Mouse (Mus musculus) midbrain, postnatal 0 days (tissue): ENCODE data around the gene Tsc22d2. TPM values are rescaled to one million over a fixed set of nuclear protein-coding genes. Genes with fewer than 3 reads are reported as not detected.
"Not testable (repeated sequence)": the region's sequence is repeated elsewhere in the genome, so short reads cannot be mapped to it uniquely, and the experiment has no call there.

Source experiments
- ATAC-seq: fragments of 200-750 bp; cut with Nextera tagmentation; 2 replicates; pipeline ENCODE4 v1.8.0; 2017; ENCODE audit warnings: moderate number of reproducible peaks, mild to moderate bottlenecking, moderate TSS enrichment, moderate library complexity; ENCODE audit not compliant: low FRiP score
- DNase-seq: peaks from one replicate; pipeline ENCODE4 v3.0.0-alpha.2; 2015; ENCODE audit warnings: low spot score
- H3K27ac ChIP-seq: fragments of 300-500 bp; sonication (generic); 2 replicates; pipeline ENCODE4 v1.5.1; 2014; ENCODE audit warnings: low read depth, mild to moderate bottlenecking, low read length, mixed read lengths
- H3K27me3 ChIP-seq: fragments of 300-500 bp; sonication (generic); 2 replicates; pipeline ENCODE4 v1.6.1; 2014; ENCODE audit warnings: low read length, control low read depth, mixed read lengths; ENCODE audit not compliant: insufficient read depth
- H3K36me3 ChIP-seq: fragments of 300-500 bp; sonication (generic); 2 replicates; pipeline ENCODE4 v1.6.1; 2014; ENCODE audit warnings: low read length, control low read depth, mixed read lengths; ENCODE audit not compliant: insufficient read depth
- H3K4me1 ChIP-seq: fragments of 300-500 bp; sonication (generic); 2 replicates; pipeline ENCODE4 v1.6.1; 2014; ENCODE audit warnings: mild to moderate bottlenecking, control low read depth, antibody characterized with exemption, low read length, mixed read lengths; ENCODE audit not compliant: insufficient read depth
- H3K4me2 ChIP-seq: fragments of 300-500 bp; sonication (generic); 2 replicates; pipeline ENCODE4 v1.6.1; 2014; ENCODE audit warnings: low read depth, mild to moderate bottlenecking, low read length, mixed read lengths; ENCODE audit not compliant: poor library complexity, severe bottlenecking
- H3K4me3 ChIP-seq: fragments of 300-500 bp; sonication (generic); 2 replicates; pipeline ENCODE4 v1.5.1; 2014; ENCODE audit warnings: low read depth, mild to moderate bottlenecking, low read length, moderate library complexity
- H3K9ac ChIP-seq: fragments of 300-500 bp; sonication (generic); replicated peaks from 2 replicates; pipeline ENCODE4 v1.6.1; 2014; ENCODE audit warnings: mild to moderate bottlenecking, low read length, moderate library complexity, mixed read lengths; ENCODE audit not compliant: poor library complexity, severe bottlenecking
- H3K9me3 ChIP-seq: fragments of 300-500 bp; sonication (generic); 2 replicates; pipeline ENCODE4 v1.6.1; 2016; ENCODE audit warnings: low read length, control low read depth
- CTCF ChIP-seq: IDR thresholded peaks from 2 replicates; pipeline ENCODE4 v1.5.1; 2016; ENCODE audit warnings: antibody characterized with exemption, mild to moderate bottlenecking
- WGBS: fragments of 180-500 bp; shearing (Covaris S2); extraction: QIAGEN DNeasy Blood & Tissue Kit; methylation state at CpG from one replicate; pipeline ENCODE4 v1.1.7; 2014; 5-methylcytosine and 5-hydroxymethylcytosine counted together
- polyA plus RNA-seq: library from polyadenylated mRNA; unstranded; fragments of >200 nt; fragmentation: Nextera tagmentation; extraction: Ambion mirVana; gene quantifications from 2 replicates; pipeline ENCODE4 v1.2.1, GENCODE M21; 2015
- total RNA-seq: library from RNA; depleted of rRNA; stranded (reverse); fragments of >200 nt; gene quantifications from 2 replicates; pipeline ENCODE4 v1.2.3, GENCODE M21; 2014

Tsc22d2 gene
- total and polyA plus RNA-seq, 2 experiments from 2014 or later: 11.7 to 40.3 TPM

GRCm38 (mm10) chr3:58449487-58449886, 35.0 kb downstream of the Tsc22d2 start:
- no peak overlapping the region for H3K9ac ChIP-seq
- no peaks in the 10 kb centered on the region for H3K36me3 ChIP-seq
- H3K9me3 ChIP-seq: no peaks in the 10 kb centered on the region
- no peak overlapping the region for H3K27ac ChIP-seq
- no peak overlapping the region for H3K4me3 ChIP-seq
- H3K27me3 ChIP-seq: no peaks in the 10 kb centered on the region
- 96% methylated on average over 3 of the region's 3 CpGs for WGBS
- DNase-seq (no peak), ATAC-seq (no peak)
- no peak overlapping the region for H3K4me2 ChIP-seq
- TF ChIP-seq CTCF: no peak
- H3K4me1 ChIP-seq: no peaks in the 10 kb centered on the region

GRCm38 (mm10) chr3:58454414-58455205, 40.1 kb downstream of the Tsc22d2 start:
- H3K9ac ChIP-seq: no peak overlapping the region
- no peak for TF ChIP-seq CTCF
- no peak overlapping the region for H3K4me3 ChIP-seq
- no peaks in the 10 kb centered on the region for H3K9me3 ChIP-seq
- H3K36me3 ChIP-seq: no peaks in the 10 kb centered on the region
- 90% methylated on average over 4 of the region's 4 CpGs for WGBS
- no peak overlapping the region for H3K4me2 ChIP-seq
- H3K27ac ChIP-seq: no peak overlapping the region
- H3K4me1 ChIP-seq: no peaks in the 10 kb centered on the region
- ATAC-seq (no peak), DNase-seq (no peak)
- no peaks in the 10 kb centered on the region for H3K27me3 ChIP-seq

GRCm38 (mm10) chr3:58455255-58455654, 40.7 kb downstream of the Tsc22d2 start:
- 79% methylated on average over 3 of the region's 3 CpGs for WGBS
- ATAC-seq (no peak), DNase-seq (no peak)
- H3K36me3 ChIP-seq: peaks cover 2% of the 10 kb centered on the region; the same call in 1 of the 2 replicates
- no peaks in the 10 kb centered on the region for H3K4me1 ChIP-seq
- H3K4me2 ChIP-seq: no peak overlapping the region
- no peak overlapping the region for H3K4me3 ChIP-seq
- H3K27me3 ChIP-seq: no peaks in the 10 kb centered on the region
- no peak overlapping the region for H3K9ac ChIP-seq
- no peaks in the 10 kb centered on the region for H3K9me3 ChIP-seq
- TF ChIP-seq CTCF: no peak
- H3K27ac ChIP-seq: no peak overlapping the region

- Histone ChIP-seq H3K27ac (no peak overlapping the region), H3K27me3 (no peaks in the 10 kb centered on the region), H3K9me3 (no peaks in the 10 kb centered on the region), H3K4me1 (no peaks in the 10 kb centered on the region), H3K36me3 (no peaks in the 10 kb centered on the region), H3K4me2 (no peak overlapping the region), H3K4me3 (no peak overlapping the region), H3K9ac (no peak overlapping the region)
- TF ChIP-seq CTCF: no peak
- WGBS: 89% methylated on average over 9 of the region's 9 CpGs
- no peak for ATAC-seq
- no peak for DNase-seq
Measured at GRCm38 (mm10) chr3:58469655-58470437, 55.3 kb downstream of the Tsc22d2 start.

GRCm38 (mm10) chr3:58475298-58475697, 60.8 kb downstream of the Tsc22d2 start:
- H3K9me3 ChIP-seq, DNase-seq: not testable (repeated sequence)
- WGBS: 93% methylated on average over 1 of the region's 1 CpGs

More at GRCm38 (mm10) chr3:58475298-58475697, 60.8 kb downstream of the Tsc22d2 start:
- not testable (repeated sequence) for H3K9ac ChIP-seq, H3K4me2 ChIP-seq, H3K27ac ChIP-seq, ATAC-seq, H3K36me3 ChIP-seq, H3K27me3 ChIP-seq, H3K4me3 ChIP-seq, H3K4me1 ChIP-seq
